Mouse (Mus musculus) NIH3T3 (cell line): ENCODE measurements around the gene Acot8.

Experiments
- DNase-seq: peaks from one replicate; pipeline ENCODE4 v3.0.0-alpha.2; 2012; ENCODE audit warnings: low read depth

Gene Acot8

DNA sequence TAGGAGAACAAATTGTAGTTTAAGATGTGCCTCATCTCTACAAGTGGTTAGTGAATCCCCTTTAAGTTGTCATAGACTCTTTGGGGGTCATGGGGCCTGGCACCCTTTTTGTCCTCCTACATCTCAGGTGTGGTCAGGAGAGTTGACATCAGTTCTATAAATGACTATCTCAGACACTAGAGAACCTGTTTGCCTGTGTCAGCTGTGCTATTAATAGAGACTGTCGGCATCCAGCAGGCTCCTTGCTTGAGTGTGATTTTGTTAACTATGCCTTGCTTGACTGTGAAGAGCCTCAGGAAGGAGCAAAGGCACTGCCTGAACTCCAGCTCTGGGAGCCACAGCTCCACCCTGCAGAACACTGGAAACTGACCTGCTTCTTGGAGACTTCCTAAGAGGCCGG lies 49.9 kb downstream of the Acot8 start:
- DNase-seq: no peak

DNA sequence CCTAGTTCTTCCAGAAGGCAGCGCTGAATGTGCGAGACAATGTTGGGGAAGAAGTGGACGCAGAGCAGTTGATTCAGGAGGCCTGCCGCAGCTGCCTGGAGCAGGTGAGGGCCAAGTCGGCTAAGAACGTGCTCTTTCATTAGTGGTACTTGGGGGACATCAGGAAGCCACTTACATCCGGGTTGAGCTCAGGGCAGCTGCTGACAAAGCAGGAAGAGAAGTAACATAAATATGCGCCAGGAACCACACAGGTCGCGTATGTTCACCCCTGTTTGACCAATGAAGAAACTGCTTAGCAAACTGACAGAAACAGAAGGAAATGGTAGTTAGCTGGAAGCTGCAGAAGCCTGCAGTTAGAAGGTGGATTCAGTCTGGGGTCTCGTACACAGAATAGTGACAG lies 50.6 kb downstream of the Acot8 start:
- no peak for DNase-seq

DNA sequence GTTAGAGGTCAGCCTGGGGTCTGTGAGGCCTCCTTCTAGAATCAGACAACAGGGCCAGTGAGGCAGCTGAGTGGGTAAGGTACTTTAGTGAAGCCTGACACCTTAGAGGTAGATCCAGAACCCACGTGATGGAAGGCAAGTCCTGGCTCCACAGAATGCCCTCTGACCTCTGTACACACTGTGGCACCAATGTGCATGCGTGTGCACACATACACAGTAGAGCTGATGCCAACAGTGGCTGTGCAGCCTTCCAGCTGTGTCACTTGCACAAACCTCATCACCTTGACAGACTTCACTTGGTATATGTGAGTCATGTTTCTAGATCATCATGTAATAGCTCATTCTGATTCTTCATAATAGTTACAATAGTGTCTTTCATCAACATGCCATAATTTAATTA lies 52.2 kb downstream of the Acot8 start:
- DNase-seq: no peak

GRCm38 (mm10) chr2:164748991-164749390 lies 55.7 kb downstream of the Acot8 start:
- peak; percentile 75 for DNase-seq

DNA sequence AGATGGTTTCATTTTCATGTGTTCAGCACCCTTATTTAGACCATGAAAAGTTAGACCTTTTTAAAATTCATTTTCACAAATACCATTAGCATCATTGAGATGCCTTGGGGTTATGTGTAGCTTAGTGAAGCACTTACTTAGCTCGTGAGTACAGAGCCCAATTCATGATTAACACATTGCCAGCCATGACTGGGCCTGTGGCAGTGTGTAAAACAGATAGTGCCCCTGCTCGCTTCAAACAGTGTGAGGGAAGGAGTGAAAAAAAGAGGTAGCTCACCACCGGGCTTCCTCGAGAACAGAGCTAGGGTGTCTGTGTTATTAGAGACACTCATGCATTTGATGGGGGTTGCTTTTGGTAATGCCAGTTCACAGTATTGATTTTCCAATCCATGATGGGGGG lies 56.5 kb downstream of the Acot8 start:
- no peak for DNase-seq

DNA sequence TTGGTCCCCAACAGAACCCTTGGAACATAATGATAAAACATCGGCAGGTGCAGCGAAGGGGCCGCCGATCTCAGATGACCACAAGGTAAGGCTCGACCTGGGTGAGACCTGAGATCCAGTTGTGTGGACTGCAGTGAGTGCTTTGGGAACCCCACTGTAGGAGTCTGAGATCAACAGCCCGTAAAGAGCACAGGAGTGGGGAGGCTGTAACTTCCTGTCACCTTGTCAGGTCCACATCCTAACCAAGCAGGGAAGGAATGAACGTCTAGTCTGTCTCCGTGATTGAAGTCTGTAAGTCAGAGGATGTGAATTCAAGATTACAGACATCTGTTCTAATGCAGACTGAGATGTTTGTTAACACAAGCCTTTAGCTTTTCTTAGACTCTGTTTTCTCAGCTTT lies 58.0 kb downstream of the Acot8 start:
- DNase-seq: no peak

DNA sequence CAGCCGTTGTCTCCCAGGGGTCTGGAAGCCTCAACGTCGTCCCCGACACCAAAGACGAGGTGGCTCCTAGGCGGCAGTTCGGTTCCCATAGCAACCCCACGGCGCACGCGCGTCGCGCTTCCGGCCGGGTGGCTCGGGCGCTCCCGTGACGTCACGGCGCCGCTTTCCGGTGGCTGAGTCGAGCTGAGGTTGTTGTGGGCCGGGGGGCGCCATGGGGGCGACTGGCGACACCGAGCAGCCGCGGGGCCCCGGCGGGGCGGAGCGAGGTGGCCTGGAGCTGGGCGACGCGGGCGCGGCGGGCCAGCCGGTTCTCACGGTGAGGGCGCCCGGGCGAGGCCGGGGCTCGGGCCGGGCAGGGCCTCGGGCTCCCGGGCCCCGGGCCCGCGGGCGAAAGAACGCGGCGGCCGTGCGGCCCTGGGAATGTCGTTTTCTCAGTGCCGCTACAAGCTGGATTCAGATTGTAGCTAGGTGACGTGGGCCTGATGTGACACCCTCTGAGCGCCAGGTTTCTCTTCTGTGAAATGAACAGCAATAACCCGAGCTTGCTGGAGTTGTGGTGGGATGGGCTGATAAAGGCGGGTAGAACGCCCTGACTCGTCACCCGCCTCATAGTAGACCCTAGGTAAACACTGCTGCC lies 58.7 kb downstream of the Acot8 start, which contains the start of the genes Wfdc3 and Dnttip1:
TSS of gene Wfdc3 (minus strand) at position 89 of the 637 bp plus-strand sequence.
TSS of gene Dnttip1 (plus strand) at position 141 of the 637 bp plus-strand sequence.
- peak; percentile 96 for DNase-seq

GRCm38 (mm10) chr2:164744987-164745386 lies 59.7 kb downstream of the Acot8 start:
- no peak for DNase-seq
